In the genomic region with DNA sequence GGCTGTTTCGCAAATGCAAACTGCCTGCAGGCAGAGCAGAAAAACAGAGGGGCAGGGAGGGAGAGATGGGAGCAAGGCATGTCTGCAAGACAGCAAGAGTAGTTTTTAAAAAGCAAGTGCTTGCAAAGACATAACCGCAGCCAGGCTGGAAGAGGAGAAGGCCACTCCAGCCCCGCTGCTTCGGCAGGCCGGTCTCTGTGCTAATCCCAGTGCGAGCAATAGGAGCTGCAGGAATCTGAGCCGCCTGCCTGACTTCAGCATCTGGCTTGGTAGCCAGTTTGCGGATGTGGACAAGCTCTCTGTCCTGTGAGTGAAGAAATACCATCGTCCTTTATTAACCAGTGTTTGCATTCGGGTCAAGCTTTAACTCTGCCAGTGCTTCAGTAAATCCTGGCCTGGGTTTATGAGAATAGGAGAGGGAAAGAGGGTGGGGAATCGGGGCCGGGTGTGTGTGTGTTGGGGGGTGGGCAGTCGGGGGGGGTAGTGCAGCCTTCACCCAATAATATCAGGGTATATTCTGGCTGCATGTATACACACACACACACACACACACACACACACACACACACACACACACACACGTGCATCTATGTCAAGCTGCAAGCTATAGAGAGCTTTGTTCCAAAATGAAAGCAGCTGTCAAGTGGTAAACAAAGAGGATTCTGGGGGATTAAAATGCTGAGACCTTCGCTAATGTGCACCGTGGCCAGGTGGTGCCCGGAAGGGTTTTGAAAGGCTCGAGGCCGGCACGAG, we compare ENCODE assay signal across 8 mouse cellular contexts.
DNase-seq lines count a peak whose midpoint lies in the region; ATAC-seq and TF ChIP-seq lines count a peak whose summit lies in the region.

No protein-coding gene starts in this region.

- peak overlapping the region; percentile 31 for H3K4me2 ChIP-seq in intestine, embryonic 16.5 days (ENCODE audit: low read depth, low read length)
- peak overlapping the region; percentile 38 for H3K4me2 ChIP-seq in midbrain, embryonic 11.5 days

- H3K27ac ChIP-seq in ES-Bruce4 (ENCODE audit: insufficient read depth, low read length), result no peak overlapping the region
- no peak overlapping the region for H3K27ac ChIP-seq in intestine, embryonic 16.5 days (ENCODE audit: low read length)
- H3K27ac ChIP-seq in midbrain, embryonic 11.5 days (ENCODE audit: low read depth, low read length), result peak overlapping the region; percentile 78

- 9% methylated on average over 20 of the region's 20 CpGs for WGBS in intestine, embryonic 16.5 days
- 3% methylated on average over 20 of the region's 20 CpGs for WGBS in midbrain, embryonic 11.5 days

- no peaks in the 10 kb centered on the region for H3K36me3 ChIP-seq in ES-Bruce4 (ENCODE audit: control insufficient read depth, insufficient read depth, low read length, poor library complexity, severe bottlenecking)
- H3K36me3 ChIP-seq in intestine, embryonic 16.5 days (ENCODE audit: control insufficient read depth, insufficient read depth, low read length), result no peaks in the 10 kb centered on the region
- H3K36me3 ChIP-seq in midbrain, embryonic 11.5 days (ENCODE audit: control insufficient read depth, insufficient read depth, low read length), result no peaks in the 10 kb centered on the region

- peak; percentile 42 for DNase-seq in adrenal gland, postnatal 10 days
- no peak for DNase-seq in adrenal gland, adult 8-10 months
- DNase-seq in forelimb bud, embryonic 11.5 days (ENCODE audit: low read depth, low spot score), result peak; percentile 68
- DNase-seq in midbrain, embryonic 11.5 days (ENCODE audit: low spot score, missing footprints), result peak; percentile 96
- no peak for DNase-seq in thymus, postnatal 10 days (ENCODE audit: low spot score in 2 of 2)
- no peak for DNase-seq in cerebellum, adult 9-11 months

- peak; percentile 33; the same call in 1 of the 2 replicates for ATAC-seq in intestine, embryonic 16.5 days
- peak; percentile 72 for ATAC-seq in midbrain, embryonic 11.5 days (ENCODE audit: low FRiP score)

- H3K4me3 ChIP-seq in ES-Bruce4 (ENCODE audit: low read depth, low read length), result peak overlapping the region; percentile 32; the same call in 1 of the 2 replicates
- peak overlapping the region; percentile 14; the same call in 1 of the 2 replicates for H3K4me3 ChIP-seq in intestine, embryonic 16.5 days (ENCODE audit: low read length)
- 0 out of 2 replicates have a peak overlapping the region, but pooled peaks have one; percentile 5 for H3K4me3 ChIP-seq in midbrain, embryonic 11.5 days (ENCODE audit: low read depth, low read length)

- no peak for TF ChIP-seq EP300 in ES-Bruce4 (IDR thresholded peaks at IDR 0.05; ENCODE audit: insufficient read depth, low read depth, low read length)

- no peak overlapping the region for H3K9ac ChIP-seq in ES-Bruce4 (ENCODE audit: low read depth, poor library complexity, severe bottlenecking)
- peak overlapping the region; percentile 34 for H3K9ac ChIP-seq in intestine, embryonic 16.5 days (ENCODE audit: low read depth, low read length)
- peak overlapping the region; percentile 63 for H3K9ac ChIP-seq in midbrain, embryonic 11.5 days (ENCODE audit: low read length)

- no peak for TF ChIP-seq POLR2A in ES-Bruce4 (IDR thresholded peaks at IDR 0.05; ENCODE audit: insufficient read depth, low read length)

- no peaks in the 10 kb centered on the region for H3K4me1 ChIP-seq in ES-Bruce4 (ENCODE audit: control insufficient read depth, insufficient read depth, low read length)
- H3K4me1 ChIP-seq in intestine, embryonic 16.5 days (ENCODE audit: control insufficient read depth, insufficient read depth, low read length), result peaks cover 9% of the 10 kb centered on the region
- H3K4me1 ChIP-seq in midbrain, embryonic 11.5 days (ENCODE audit: control insufficient read depth, insufficient read depth, low read length), result peaks cover 29% of the 10 kb centered on the region

- no peak for TF ChIP-seq CTCF in ES-Bruce4 (IDR thresholded peaks at IDR 0.05; ENCODE audit: low read depth, low read length)

- H3K9me3 ChIP-seq in ES-Bruce4 (replicated peaks; ENCODE audit: control insufficient read depth, insufficient read depth, low read length, poor library complexity, severe bottlenecking), result no peaks in the 10 kb centered on the region
- no peaks in the 10 kb centered on the region for H3K9me3 ChIP-seq in intestine, embryonic 16.5 days (ENCODE audit: control insufficient read depth, low read length)
- no peaks in the 10 kb centered on the region for H3K9me3 ChIP-seq in midbrain, embryonic 11.5 days (ENCODE audit: control insufficient read depth, low read length)

- no peaks in the 10 kb centered on the region for H3K27me3 ChIP-seq in ES-Bruce4 (ENCODE audit: control insufficient read depth, insufficient read depth, low read length, poor library complexity, severe bottlenecking)
- H3K27me3 ChIP-seq in intestine, embryonic 16.5 days (replicated peaks; ENCODE audit: control insufficient read depth, insufficient read depth, low read length), result no peaks in the 10 kb centered on the region
- no peaks in the 10 kb centered on the region; the same call in 1 of the 2 replicates for H3K27me3 ChIP-seq in midbrain, embryonic 11.5 days (ENCODE audit: control insufficient read depth, insufficient read depth, low read length)

Comparison
In these comparisons a context has a peak if more than half of its experiments do, and no peak if none do; other contexts are left out.
1. DNase-seq: peak in adrenal gland, postnatal 10 days (single experiment), forelimb bud, embryonic 11.5 days (single experiment) and midbrain, embryonic 11.5 days (single experiment); none in adrenal gland, adult 8-10 months (single experiment), thymus, postnatal 10 days (0 of 2) and cerebellum, adult 9-11 months (single experiment).
2. Peak in every context shown above with its lines, with median percentiles within 50 percentile points of each other: H3K4me3 ChIP-seq.